Mouse (Mus musculus) midbrain, postnatal 0 days (tissue): ENCODE data around the gene Mapk8ip1. TPM values are rescaled to one million over a fixed set of nuclear protein-coding genes. Genes with fewer than 3 reads are reported as not detected.
A peak's percentile ranks its signal among the peaks of the same experiment; 100 is the strongest.

Source experiments
- ATAC-seq: fragments of 200-750 bp; cut with Nextera tagmentation; 2 replicates; pipeline ENCODE4 v1.8.0; 2017; ENCODE audit warnings: moderate number of reproducible peaks, mild to moderate bottlenecking, moderate TSS enrichment, moderate library complexity; ENCODE audit not compliant: low FRiP score
- DNase-seq: peaks from one replicate; pipeline ENCODE4 v3.0.0-alpha.2; 2015; ENCODE audit warnings: low spot score
- H3K27ac ChIP-seq: fragments of 300-500 bp; sonication (generic); 2 replicates; pipeline ENCODE4 v1.5.1; 2014; ENCODE audit warnings: low read depth, mild to moderate bottlenecking, low read length, mixed read lengths
- H3K27me3 ChIP-seq: fragments of 300-500 bp; sonication (generic); 2 replicates; pipeline ENCODE4 v1.6.1; 2014; ENCODE audit warnings: low read length, control low read depth, mixed read lengths; ENCODE audit not compliant: insufficient read depth
- H3K36me3 ChIP-seq: fragments of 300-500 bp; sonication (generic); 2 replicates; pipeline ENCODE4 v1.6.1; 2014; ENCODE audit warnings: low read length, control low read depth, mixed read lengths; ENCODE audit not compliant: insufficient read depth
- H3K4me1 ChIP-seq: fragments of 300-500 bp; sonication (generic); 2 replicates; pipeline ENCODE4 v1.6.1; 2014; ENCODE audit warnings: mild to moderate bottlenecking, control low read depth, antibody characterized with exemption, low read length, mixed read lengths; ENCODE audit not compliant: insufficient read depth
- H3K4me2 ChIP-seq: fragments of 300-500 bp; sonication (generic); 2 replicates; pipeline ENCODE4 v1.6.1; 2014; ENCODE audit warnings: low read depth, mild to moderate bottlenecking, low read length, mixed read lengths; ENCODE audit not compliant: poor library complexity, severe bottlenecking
- H3K4me3 ChIP-seq: fragments of 300-500 bp; sonication (generic); 2 replicates; pipeline ENCODE4 v1.5.1; 2014; ENCODE audit warnings: low read depth, mild to moderate bottlenecking, low read length, moderate library complexity
- H3K9ac ChIP-seq: fragments of 300-500 bp; sonication (generic); replicated peaks from 2 replicates; pipeline ENCODE4 v1.6.1; 2014; ENCODE audit warnings: mild to moderate bottlenecking, low read length, moderate library complexity, mixed read lengths; ENCODE audit not compliant: poor library complexity, severe bottlenecking
- H3K9me3 ChIP-seq: fragments of 300-500 bp; sonication (generic); 2 replicates; pipeline ENCODE4 v1.6.1; 2016; ENCODE audit warnings: low read length, control low read depth
- CTCF ChIP-seq: IDR thresholded peaks from 2 replicates; pipeline ENCODE4 v1.5.1; 2016; ENCODE audit warnings: antibody characterized with exemption, mild to moderate bottlenecking
- WGBS: fragments of 180-500 bp; shearing (Covaris S2); extraction: QIAGEN DNeasy Blood & Tissue Kit; methylation state at CpG from one replicate; pipeline ENCODE4 v1.1.7; 2014; 5-methylcytosine and 5-hydroxymethylcytosine counted together
- polyA plus RNA-seq: library from polyadenylated mRNA; unstranded; fragments of >200 nt; fragmentation: Nextera tagmentation; extraction: Ambion mirVana; gene quantifications from 2 replicates; pipeline ENCODE4 v1.2.1, GENCODE M21; 2015
- total RNA-seq: library from RNA; depleted of rRNA; stranded (reverse); fragments of >200 nt; gene quantifications from 2 replicates; pipeline ENCODE4 v1.2.3, GENCODE M21; 2014

Mapk8ip1 gene
- total and polyA plus RNA-seq, 2 experiments from 2014 or later, result 178 to 357 TPM

DNA sequence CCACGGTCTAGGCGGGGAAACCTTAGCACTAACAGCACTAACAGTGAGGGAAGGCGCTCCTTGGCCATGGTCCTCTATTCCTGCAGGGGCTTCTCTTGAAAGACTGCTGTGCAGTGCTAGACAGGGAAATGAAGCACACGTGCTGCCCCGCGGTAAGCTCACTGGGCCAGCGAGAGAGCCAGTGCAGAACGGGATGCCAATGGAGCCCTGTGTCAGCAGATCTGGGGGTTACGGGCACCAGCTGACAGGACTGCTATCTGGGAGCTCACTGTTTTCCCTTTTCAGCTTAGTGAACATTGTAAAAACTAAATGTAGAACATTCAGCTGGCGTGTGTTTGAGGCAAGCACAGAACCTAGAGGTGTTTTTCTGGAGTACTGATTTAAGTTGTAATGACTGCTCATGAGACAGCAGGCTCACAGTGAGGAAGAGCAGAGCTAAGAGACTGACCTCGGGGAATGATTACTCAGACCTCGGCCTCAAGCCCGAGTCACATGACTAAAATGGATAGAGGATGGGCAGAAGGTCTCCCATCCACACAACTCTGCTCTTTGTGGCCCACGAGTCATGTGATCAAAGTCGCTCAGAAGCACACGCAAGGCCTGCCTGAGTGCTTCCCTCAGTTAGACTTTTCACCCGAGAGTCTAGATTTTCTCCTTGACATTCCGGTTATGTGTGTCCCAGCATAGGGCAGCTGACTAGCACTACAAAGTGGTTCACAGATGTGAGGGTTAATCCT is 7.4 kb upstream of the Mapk8ip1 start:
- ATAC-seq (no peak), DNase-seq (no peak)
- no peak overlapping the region for H3K9ac ChIP-seq
- no peak overlapping the region for H3K4me2 ChIP-seq
- H3K36me3 ChIP-seq, result peaks cover 86% of the 10 kb centered on the region
- no peak overlapping the region for H3K27ac ChIP-seq
- H3K9me3 ChIP-seq, result no peaks in the 10 kb centered on the region
- WGBS, result 91% methylated on average over 18 of the region's 18 CpGs
- H3K4me3 ChIP-seq, result no peak overlapping the region
- no peak for TF ChIP-seq CTCF
- no peaks in the 10 kb centered on the region for H3K4me1 ChIP-seq
- H3K27me3 ChIP-seq, result no peaks in the 10 kb centered on the region

DNA sequence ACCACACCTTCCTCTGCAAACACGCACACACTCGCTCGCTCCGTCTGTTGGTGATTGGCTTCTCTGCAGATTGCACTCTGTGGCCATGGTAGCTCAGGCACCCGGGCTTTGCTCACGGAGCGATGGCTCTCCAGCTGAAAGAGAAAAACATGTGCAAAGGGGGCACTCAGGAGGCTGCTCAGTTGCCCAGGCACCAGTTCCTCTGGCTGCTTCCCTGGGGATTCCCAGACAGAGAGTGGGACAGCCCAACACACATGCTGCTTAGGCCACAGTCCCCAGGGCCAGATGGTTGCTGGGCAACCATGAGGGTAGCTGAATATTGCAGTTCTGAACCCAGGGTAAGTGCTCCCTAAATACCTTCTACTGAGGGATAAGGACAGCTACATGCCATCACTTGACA is 4.6 kb upstream of the Mapk8ip1 start:
- no peak overlapping the region for H3K4me3 ChIP-seq
- H3K36me3 ChIP-seq, result peaks cover 62% of the 10 kb centered on the region
- H3K4me2 ChIP-seq, result no peak overlapping the region
- WGBS, result 76% methylated on average over 7 of the region's 7 CpGs
- peak overlapping the region; percentile 13; the same call in 1 of the 2 replicates for H3K9ac ChIP-seq
- no peaks in the 10 kb centered on the region for H3K4me1 ChIP-seq
- H3K9me3 ChIP-seq, result no peaks in the 10 kb centered on the region
- ATAC-seq (no peak), DNase-seq (peak; percentile 45)
- no peak overlapping the region for H3K27ac ChIP-seq
- no peak for TF ChIP-seq CTCF
- H3K27me3 ChIP-seq, result no peaks in the 10 kb centered on the region

DNA sequence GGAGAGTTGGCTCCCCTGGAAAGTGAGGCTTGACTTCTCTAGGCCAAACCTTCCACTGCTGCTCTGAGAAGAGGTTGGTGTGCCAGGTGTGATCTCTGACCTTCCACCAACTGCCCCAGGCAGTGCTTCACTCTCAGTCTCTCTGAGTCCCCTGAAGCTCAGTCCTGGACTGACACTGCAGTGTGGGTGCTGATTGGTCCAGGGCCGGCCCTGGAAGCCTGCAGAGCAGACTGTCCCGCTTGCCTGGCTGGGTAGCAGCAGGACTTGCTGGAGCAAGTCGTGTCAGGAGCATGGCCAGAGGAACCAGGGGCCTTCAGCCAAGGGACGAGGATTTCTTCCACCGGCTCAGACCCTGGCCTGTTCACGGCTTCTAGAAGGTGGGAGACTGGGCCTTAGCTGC is 3.7 kb upstream of the Mapk8ip1 start:
- Histone ChIP-seq H3K36me3 (peaks cover 53% of the 10 kb centered on the region), H3K9ac (no peak overlapping the region), H3K27me3 (no peaks in the 10 kb centered on the region), H3K4me2 (no peak overlapping the region), H3K27ac (no peak overlapping the region), H3K4me3 (no peak overlapping the region), H3K9me3 (no peaks in the 10 kb centered on the region), H3K4me1 (no peaks in the 10 kb centered on the region; the same call in 1 of the 2 replicates)
- no peak for ATAC-seq
- DNase-seq, result no peak
- WGBS, result 84% methylated on average over 6 of the region's 6 CpGs
- TF ChIP-seq CTCF, result no peak

DNA sequence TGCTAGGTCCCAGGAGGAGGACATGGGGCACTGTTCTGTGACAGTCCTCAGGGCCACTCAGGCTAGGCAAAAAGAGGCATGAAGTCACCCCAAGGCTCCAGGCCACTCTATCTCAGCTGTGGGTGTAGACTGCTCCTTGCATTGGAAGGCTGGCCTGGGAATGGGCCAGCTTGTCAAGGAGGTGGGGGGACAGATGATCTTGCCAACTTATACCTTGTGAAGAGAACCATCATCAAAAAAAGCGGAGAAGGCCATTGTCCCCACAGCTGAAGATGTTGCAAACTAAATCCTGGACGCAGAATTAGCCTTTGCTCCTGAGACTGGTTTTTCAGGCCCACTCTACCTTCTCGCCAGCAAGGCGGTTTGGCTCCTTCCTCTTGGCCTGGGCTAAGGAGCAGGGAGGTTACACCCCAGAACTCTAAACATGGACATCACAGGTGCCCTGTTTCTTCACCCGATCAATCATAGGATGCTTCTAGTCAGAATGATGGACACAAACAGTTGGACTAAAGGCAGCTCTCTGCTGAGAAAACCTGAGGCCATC is 2.8 kb upstream of the Mapk8ip1 start:
- Histone ChIP-seq H3K36me3 (peaks cover 44% of the 10 kb centered on the region), H3K4me2 (no peak overlapping the region), H3K27me3 (no peaks in the 10 kb centered on the region), H3K27ac (no peak overlapping the region), H3K4me1 (peaks cover 8% of the 10 kb centered on the region; the same call in 1 of the 2 replicates), H3K9me3 (no peaks in the 10 kb centered on the region), H3K9ac (no peak overlapping the region), H3K4me3 (no peak overlapping the region)
- DNase-seq (no peak), ATAC-seq (no peak)
- 95% methylated on average over 5 of the region's 5 CpGs for WGBS
- TF ChIP-seq CTCF, result no peak

DNA sequence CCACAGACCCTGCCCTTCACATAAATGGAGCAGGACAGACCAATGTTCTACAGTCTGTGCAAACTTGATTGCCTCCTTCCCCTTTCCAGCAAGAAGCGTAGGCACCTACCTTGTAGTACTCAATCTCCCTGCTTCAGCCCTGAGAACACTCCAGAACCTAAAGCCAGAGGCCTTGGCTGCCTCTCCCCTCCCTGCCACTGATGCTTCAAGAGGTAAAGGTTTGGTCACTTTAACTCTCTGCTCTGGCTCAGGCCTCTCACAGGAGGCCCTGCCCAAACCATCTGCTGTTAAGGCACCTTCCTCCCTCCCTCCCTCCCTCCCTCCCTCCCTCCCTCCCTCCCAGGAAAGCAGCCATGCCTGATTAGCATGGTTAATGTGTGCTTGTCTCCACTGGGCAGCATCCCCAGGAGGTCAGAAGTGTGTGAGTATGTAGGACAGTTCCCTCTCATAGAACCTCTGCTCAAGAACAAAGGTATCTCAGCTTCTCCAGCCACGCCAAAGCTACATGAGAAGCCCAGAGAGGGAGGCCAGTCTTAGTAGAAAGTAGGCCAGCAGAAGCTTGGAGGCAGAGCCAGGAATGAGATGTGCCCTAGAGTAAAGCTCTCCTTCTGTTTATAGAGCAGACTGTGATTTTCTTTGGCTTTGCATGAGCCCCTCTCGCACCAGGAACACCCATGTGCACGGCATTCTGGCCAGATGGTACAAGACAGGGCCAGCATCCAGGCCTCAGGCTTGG is 1.7 kb upstream of the Mapk8ip1 start:
- DNase-seq, result peak; percentile 66
- H3K4me3 ChIP-seq, result no peak overlapping the region
- peaks cover 34% of the 10 kb centered on the region for H3K36me3 ChIP-seq
- ATAC-seq, result no peak
- no peaks in the 10 kb centered on the region for H3K27me3 ChIP-seq
- 70% methylated on average over 4 of the region's 4 CpGs for WGBS
- H3K4me1 ChIP-seq, result peaks cover 9% of the 10 kb centered on the region; the same call in 1 of the 2 replicates
- no peak overlapping the region for H3K4me2 ChIP-seq
- H3K9me3 ChIP-seq, result no peaks in the 10 kb centered on the region
- TF ChIP-seq CTCF, result no peak
- H3K9ac ChIP-seq, result no peak overlapping the region
- peak overlapping the region; percentile 44; the same call in 1 of the 2 replicates for H3K27ac ChIP-seq
